Mouse (Mus musculus) gastrocnemius, postnatal 4 days (tissue): ENCODE measurements around the gene Amdhd2. TPM values are rescaled to one million over a fixed set of nuclear protein-coding genes. Genes with fewer than 3 reads are reported as not detected.

Experiments
- DNase-seq, 2 experiments: peaks; one replicate each; pipeline ENCODE4 v3.0.0; 2021 to 2022; ENCODE audit warnings: low spot score in 2 of 2, mixed read lengths in 2 of 2
- total RNA-seq, 2 experiments: library from RNA; stranded (reverse); gene quantifications; 2 replicates each; pipeline ENCODE4 v1.2.3; 2021

Amdhd2 gene
- total RNA-seq, 2 experiments from 2014 or later = 20.2 to 24.7 TPM

- no peak for DNase-seq
These were observed 50.5 kb downstream of the Amdhd2 start for GRCm38 (mm10) chr17:24113031-24113430.

GRCm38 (mm10) chr17:24111256-24111655, 52.3 kb downstream of the Amdhd2 start:
- DNase-seq = no peak

GRCm38 (mm10) chr17:24108896-24109295, 54.7 kb downstream of the Amdhd2 start:
- DNase-seq = peak in 1 of 2 experiments; percentile 13

Other genes starting within 250 kb of the Amdhd2 start
- gene Dcpp3, start 246.3 kb downstream of the Amdhd2 start, total RNA-seq = not detected
- gene Sbp, start 222.1 kb downstream of the Amdhd2 start, total RNA-seq = not detected
- not detected for gene Sbpl, start 208.5 kb downstream of the Amdhd2 start, total RNA-seq
- gene Prss30, start 183.2 kb downstream of the Amdhd2 start, total RNA-seq = not detected
- gene Prss22, start 165.7 kb downstream of the Amdhd2 start, total RNA-seq = not detected
- gene Prss27, start 125.6 kb downstream of the Amdhd2 start, total RNA-seq = not detected
- gene Kctd5, start 90.3 kb downstream of the Amdhd2 start, total RNA-seq = 10 to 100 TPM; 26.0 to 30.4 TPM
- 10 to 100 TPM; 52.6 to 60.6 TPM for gene Pdpk1, start 12.8 kb downstream of the Amdhd2 start, total RNA-seq
- gene Atp6v0c, start 5.9 kb upstream of the Amdhd2 start, total RNA-seq = 100 to 1,000 TPM; 193 to 194 TPM
- gene Tbc1d24, start 41.8 kb upstream of the Amdhd2 start, total RNA-seq = 10 to 100 TPM; 11.7 to 12.3 TPM
- 1 to 10 TPM; 4.7 to 4.9 TPM for gene Ntn3, start 45.8 kb upstream of the Amdhd2 start, total RNA-seq
- gene Tedc2, start 57.1 kb upstream of the Amdhd2 start, total RNA-seq = 1 to 10 TPM; 6.0 to 6.1 TPM
- 10 to 100 TPM; 14.9 to 15.2 TPM for gene Ccnf, start 87.7 kb upstream of the Amdhd2 start, total RNA-seq
- under 1 TPM in 1 of 2 experiments, not detected in 1; 0.10 TPM for gene Abca17, start 187.3 kb upstream of the Amdhd2 start, total RNA-seq
- 10 to 100 TPM; 15.9 to 17.0 TPM for gene Abca3, start 188.2 kb upstream of the Amdhd2 start, total RNA-seq